Mouse (Mus musculus): ENCODE results near the gene Ifitm6.
"Not testable (repeated sequence)": the region's sequence is repeated elsewhere in the genome, so short reads cannot be mapped to it uniquely, and the experiment has no call there.

Ifitm6 gene

DNA sequence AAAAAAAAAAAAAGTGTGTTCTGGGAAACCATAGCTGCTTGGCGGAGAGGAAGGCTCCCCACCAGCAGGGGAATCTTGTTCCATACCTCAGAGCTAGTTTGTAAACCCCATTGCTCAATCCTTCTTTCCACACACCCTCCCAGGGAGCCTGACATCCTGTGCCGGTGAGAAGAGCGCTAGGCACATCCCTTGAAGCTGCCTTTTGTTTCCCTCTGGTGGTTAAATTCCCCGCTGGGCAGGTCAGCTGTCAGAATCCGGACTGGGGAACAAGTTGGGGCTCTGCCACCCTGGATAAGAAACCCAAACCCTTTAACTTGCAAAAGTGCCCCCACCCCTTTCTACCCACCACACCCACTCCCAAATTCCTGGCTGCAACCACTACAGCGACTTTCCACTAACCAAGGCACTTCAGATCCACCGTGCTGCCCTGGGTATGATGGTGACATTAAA is 9.4 kb downstream of the Ifitm6 start:
- DNase-seq, result peak; percentile 3

DNA sequence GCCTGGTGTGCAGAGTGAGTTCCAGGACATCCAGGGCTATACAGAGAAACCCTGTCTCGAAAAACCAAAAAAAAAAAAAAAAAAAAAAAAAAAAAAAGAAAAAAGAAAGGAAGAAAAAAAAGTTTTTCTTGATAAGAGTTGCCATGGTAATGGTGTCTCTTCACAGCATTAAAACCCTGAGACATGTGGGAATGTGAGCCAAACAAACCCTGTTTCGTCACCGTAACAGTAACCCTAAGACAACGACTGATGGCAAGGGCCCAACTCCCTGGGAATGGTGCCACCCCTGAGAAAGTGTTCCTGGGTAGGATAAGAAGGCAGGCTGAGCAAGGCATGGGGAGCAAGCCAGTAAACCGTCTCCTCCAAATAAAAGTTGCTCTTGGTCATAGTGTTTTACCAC is 10.8 kb downstream of the Ifitm6 start:
- DNase-seq, result no peak

DNA sequence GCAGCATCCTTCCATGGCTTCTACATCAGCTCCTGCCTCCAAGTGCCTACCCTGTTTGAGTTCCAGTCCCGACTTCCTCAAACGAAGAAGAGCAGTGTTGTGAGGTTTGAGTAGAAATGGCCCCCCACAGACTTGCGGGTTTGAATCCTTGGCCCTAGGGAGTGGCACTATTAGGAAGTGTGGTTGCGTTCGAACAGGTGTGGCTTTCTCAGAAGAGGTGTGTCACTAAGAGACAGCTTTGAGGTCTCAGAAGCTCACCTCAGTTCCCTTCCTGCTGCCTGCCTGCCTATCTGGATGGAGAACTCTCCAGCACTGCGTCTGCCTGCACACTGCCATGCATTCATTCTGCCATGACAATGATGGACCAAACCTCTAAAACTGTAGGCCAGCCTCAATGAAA is 11.3 kb downstream of the Ifitm6 start:
- DNase-seq, result no peak

DNA sequence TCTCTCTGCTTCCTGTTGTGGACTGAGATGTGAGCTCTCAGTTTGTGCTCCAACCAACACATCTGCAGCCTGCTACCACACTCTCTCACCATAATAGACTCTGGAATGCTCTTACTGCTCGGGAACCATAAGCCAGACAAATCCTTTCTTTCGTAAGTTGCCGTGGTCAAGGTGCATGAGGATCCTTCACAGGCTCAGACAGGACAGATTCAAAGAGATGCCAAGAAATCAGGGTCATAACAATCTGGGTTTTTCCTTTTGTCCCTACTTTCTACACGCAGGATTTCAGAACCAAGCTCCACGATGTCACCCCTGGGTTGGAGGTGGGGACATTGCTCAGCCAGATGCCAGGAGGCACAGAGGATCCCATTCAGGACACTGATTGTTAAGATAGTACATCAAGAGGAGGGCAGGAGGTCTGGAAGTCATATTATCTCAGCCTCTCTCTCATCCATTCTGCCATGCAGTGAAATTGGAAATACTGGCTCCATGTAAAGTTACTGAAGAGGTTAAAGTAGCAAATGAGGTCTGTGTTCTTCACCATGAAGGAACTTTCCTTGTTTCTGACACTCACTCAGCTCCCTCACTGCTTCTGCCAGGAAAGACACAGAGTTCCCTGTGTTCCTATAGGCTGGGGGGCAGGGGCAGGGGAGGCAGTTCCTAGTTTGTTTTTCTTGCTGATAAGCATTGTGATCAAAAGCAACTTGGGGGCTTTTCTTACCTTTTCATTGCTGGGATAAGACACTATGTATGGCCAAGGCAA is 14.3 kb downstream of the Ifitm6 start:
- no peak for DNase-seq

DNA sequence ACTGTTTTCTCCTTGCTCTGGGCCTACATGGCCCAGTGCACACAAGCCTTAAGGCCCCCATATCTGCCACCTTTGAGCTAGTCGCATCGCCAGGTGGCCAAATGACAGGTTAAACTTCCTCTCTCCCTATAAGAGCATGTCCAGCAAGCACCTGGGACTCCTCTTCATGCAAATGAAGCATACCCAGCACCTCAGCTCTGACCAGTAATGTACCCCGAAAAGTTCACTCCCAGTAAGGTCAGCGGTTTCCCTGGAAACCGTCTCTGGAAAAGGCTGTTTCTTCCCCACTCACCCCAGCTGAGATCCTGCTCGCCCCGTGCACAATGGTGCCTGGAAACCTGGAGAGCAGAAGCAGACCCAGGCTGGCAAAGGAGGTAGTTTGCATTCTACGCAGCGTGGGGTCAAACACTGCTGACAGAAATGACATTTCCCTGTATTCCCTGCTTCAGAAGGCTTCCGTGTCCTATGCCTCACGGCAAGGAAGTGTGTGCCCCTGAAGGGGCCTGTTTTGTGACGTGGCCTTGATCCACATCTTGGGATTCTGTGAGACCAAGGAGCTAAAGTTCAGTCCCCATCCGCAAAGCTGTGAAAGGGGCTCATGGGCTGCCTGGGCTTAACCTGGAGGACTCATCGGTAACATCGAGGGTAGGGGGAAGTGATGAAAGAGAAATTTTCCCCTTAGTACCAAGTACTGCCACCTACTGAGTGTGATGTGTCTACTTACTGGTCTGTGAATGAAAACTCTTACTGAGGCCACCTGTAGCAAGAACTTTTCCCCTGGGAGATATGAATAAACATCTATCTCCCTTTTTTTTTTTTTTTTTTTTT is 16.6 kb downstream of the Ifitm6 start:
- DNase-seq, result no peak

DNA sequence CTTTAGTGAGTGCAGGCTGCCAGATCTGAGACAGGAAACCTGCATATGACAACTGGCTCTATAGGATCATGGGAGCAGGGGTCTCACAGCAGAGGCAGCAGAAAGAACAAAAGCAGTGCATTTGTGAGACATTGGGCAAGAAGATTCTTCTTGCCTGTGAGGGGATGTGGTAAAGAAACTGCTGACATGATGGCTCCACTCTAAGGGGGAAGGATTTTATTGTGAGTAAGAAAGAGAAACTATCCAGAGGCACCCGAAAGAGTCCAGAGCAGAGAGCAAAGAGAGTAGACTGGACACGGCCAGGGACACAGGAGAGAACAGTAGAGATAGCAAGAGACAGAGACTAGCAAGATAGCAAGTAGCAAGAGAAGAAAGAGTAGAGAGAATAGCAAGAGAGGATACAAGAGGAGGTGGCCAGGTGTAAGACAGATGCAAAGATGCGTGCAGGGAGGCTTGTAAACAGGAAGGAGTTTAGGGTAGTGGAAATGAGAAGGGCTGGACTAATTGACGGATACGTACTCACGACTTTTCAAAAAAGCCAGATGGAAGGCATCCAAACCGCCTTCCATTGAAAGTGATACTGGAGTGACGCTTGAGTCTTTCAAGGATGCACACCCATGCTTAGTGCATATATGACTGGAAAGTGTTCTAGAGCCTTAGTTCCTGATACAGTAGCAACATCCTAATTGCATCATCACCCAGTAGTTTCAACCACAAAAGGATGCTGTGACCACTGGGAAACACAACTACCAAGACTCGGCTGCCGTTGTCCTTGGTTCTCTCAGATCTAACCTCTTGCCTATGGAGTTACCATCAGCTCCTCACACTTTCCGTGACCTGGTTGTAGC is 18.6 kb downstream of the Ifitm6 start:
- DNase-seq, result no peak

DNA sequence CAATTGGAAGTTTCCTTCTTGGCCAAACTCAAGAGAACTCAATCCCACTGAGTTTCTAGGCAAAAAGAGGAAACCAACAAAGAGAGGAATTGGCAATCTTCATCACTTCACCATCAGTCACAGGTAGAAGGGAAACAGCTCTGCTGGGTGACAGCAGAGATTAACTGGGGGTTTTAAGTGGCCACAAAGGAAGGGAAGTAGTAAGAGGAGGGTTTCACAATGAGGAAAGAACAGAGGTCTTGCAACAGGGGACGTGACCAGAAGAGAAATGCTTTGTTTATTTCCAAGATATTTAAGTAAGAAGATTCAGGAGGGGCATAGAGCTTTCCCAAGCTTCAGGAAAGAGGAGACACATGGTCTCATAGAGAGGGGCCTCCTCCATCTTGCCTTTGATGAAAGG is 19.9 kb downstream of the Ifitm6 start:
- no peak for DNase-seq

DNA sequence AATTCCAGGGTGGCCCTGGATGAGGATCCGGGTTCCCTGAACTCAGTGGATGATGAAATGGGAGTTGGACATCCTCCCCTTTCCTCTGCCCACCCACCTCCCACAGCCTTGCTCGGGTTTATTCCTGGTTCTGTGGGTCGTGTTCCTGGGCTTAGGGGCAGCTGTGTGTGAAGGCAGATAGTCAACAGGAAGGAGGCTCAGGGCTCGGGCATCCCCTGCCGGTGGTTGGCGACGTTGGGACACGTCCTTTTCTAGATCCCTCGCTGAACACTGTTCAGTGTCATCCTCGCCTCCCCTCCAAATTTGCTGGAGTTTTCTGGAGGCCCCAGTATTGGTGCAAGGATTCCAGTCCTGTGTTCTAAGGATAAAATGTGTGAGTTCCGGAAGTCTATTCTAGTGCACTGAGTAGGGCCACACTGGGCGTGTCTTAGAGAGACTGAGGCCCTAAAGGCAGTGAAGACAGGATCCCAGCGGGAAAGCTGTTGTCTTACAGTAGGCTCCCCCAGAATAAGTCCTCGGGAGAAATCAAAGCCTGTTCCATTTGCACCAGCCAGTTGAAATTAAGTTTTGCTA is 26.5 kb downstream of the Ifitm6 start:
- DNase-seq, result no peak

DNA sequence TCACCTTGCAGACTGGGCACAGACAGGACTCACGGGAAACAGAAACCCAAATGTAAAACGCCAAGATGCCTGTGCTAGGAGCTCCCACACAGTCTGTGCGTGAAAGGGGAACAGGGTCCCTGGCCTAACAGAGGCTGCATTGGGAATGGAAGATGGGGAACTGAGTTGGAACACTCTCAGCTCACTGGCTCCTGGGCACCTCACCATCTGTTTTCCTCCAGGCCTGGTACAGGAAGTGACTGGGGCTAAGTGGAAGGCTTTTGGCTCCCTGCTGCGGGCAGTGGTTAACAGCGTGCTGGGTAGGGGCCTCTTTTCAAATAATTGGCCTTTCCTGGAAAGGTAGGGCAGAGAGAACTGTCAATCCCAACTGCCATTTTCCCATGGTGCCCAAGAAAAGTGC is 27.1 kb downstream of the Ifitm6 start:
- DNase-seq, result no peak

DNA sequence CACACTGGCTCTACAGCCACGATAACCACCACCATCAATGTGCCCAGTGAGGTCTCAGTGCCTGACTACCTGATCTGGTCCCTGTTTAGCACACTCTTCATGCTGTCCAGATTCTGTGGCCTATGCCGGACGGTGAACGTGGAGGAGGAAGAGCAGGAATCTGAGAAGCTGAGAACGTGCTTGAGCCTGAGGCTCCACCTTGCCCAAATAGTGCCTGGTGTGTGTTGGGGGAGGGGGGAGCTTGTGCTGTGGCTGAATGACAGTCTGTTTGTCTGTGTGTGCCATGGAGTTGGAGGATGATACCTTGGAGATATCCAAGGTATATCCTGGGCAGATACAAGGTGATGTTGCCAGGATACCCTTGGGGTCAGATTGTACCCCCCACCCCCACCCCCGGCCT is 27.5 kb downstream of the Ifitm6 start:
- no peak for DNase-seq

DNA sequence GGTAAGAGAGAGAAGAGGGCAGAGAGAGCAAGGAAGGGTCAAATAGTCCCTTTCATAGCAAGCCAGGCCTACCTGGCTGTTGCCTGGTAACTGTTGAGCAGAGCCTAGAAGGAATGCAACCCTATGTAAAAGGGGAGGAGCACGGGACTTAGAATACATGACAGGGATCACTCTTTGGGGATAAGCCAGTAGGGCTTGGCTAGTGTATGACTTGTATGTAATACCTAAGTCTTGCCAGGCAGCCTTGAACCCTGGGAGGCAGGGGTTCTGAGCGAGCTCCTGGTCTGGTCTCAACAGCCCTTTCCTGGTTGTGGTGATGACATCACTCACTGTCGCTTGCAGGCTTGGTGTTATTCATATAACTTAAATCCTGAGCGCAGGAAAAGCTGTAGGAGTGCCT is 28.7 kb downstream of the Ifitm6 start:
- no peak for DNase-seq

DNA sequence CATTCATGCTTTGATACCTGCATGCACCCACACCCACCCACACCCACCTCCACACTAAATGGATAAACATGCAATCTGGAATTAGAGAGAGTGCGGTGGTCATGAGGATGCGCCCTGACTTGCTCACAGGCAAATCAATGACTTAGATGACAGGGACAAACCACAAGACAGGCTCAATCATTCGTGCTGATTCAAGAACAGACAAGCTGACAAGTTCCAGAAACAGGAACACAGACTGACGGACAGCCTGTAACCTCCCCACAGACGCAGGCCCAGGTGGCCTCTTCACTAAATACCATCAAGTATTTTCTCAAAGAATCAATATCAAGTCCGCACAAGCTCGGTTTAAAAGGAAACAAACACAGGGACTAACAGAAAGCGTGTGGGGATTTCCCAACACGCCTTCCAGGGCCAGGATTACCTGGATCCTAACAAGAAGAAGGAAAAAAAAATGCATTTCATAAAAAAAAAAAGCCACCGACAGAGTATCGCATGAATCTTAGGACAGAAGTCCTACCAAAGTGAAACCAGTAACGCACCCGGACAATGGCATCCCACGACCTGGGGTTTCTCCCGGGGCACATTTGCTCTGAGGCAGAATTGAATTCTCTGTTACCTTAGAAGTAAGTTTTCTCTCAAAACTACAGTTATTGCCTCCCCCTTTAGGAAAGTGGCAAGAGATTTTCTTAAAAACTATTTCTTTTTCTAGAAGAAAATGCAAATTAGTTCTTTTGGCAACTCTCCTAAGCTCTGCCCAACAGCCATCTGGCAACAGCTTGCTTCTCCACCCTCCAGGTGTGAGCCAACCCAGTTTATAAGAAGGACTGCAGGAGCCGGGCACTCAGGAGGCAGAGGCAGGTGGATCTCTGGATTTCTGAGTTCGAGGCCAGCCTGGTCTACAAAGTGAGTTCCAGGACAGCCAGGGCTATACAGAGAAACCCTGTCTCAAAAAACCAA is 30.3 kb downstream of the Ifitm6 start:
- no peak for DNase-seq

DNA sequence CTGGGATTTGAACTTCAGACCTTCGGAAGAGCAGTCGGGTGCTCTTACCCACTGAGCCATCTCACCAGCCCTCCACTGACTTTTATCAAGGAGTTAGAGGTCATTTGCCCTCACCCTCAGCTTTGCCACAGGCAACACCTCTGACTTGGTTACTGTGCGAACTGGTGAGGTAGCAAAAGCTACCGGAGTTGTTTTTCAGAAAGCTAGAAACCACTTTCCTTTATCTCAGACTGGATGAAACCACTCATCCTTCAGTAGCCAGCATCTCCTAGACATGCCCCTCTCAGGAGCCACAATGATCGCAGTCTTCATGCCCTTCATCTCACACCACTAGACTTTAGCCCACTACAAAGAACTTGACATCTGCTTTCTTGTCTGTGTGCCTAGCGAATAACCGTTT is 34.8 kb downstream of the Ifitm6 start:
- no peak for DNase-seq

DNA sequence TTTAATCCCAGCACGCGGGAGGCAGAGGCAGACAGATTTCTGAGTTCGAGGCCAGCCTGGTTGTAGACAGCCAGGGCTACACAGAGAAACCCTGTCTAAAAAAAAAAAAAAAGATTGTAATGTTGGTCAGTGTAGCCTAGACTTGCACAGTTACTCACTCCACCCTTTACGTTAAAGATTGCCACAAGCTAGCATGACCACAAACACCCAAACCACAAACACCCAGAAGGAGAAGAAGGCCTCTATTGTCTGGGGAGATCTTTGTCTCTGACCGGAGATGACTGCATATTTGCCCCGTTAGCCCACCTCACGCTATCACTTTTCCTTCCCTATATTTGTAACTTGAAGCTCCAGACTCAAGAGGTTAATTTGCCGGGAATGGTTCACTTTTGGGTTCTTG is 36.0 kb downstream of the Ifitm6 start:
- DNase-seq, result no peak

DNA sequence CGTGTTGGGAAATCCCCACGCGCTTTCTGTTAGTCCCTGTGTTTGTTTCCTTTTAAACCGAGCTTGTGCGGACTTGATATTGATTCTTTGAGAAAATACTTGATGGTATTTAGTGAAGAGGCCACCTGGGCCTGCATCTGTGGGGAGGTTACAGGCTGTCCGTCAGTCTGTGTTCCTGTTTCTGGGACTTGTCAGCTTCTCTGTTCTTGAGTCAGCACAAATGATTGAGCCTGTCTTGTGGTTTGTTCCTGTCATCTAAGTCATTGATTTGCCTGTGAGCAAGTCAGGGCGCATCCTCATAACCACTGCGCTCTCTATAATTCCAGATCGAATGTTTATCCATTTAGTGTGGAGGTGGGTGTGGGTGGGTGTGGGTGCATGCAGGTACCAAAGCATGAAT is 41.0 kb downstream of the Ifitm6 start:
- DNase-seq, result not testable (repeated sequence)

DNA sequence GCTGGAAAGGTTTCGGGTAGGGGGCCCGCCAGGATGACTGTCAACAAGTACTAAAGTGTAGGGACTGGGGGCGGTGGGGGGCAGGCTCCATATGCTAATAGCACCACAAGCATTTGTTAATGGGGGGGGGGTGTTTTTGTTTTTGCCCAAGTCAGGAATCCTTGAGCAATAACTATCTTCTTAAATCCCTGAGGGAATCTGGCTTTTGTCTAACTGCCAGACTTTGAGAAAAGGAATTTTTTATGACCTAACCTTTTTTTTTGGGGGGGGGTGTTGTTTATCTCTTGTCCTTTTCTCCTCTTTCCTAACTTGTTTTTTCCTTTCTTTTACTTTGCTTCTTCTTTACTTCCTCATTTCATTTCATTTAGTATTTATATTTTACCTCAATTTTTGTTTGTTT is 42.3 kb downstream of the Ifitm6 start:
- DNase-seq, result no peak

DNA sequence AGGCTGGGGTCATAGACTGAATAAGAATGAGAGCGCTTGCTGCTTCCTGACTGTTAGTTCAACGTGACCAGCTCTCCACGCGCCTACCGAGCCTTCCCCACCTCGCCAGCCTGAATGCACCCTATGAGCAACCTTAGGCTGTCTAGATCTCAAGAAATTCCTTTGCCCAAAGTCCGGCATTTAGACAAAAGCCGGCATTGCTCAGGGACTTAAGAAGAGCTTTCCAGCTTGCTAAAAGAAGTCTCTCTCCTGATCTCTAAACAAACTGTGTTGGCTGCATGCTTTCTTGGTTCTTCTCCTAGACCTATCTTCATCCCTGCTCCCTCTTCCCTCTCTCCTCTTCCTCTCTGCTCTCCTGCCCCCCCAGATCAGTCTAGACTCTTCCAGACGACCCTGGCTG is 42.8 kb downstream of the Ifitm6 start:
- DNase-seq, result no peak

DNA sequence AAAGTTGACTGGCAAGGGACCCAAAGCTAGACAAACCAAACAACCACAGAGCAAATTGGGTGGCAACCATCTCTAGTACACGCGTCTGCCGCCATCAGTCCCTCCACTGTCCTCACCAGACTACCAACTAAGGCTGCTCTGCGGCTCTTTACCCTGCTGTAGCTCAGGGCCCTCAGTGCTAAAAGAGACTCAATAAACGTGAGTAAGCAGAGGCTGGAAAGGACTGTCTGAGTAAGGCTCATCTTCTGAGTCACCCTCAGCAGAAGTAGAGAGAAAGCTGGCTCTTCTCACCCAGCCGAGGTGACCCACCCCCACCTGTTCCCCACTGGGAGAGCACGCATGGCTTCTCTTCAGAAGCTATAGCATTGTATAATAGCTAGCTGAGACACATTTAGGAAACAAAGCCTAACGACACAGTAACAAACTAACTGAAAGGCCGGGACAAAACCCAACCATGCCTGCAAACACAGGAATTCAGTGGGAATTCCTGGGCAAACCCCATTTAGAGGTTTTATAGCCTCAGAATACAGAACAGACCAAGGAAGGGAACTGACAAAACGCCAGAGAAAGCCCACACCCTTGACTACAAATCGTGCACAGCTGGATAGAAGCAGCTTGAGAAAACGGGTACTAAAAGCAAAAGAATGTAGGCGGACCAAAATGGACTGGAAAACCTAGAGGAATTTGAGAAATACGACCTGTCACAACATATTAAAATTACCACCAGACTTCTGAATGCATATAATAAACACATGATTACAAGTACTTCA is 44.1 kb downstream of the Ifitm6 start:
- DNase-seq, result no peak

DNA sequence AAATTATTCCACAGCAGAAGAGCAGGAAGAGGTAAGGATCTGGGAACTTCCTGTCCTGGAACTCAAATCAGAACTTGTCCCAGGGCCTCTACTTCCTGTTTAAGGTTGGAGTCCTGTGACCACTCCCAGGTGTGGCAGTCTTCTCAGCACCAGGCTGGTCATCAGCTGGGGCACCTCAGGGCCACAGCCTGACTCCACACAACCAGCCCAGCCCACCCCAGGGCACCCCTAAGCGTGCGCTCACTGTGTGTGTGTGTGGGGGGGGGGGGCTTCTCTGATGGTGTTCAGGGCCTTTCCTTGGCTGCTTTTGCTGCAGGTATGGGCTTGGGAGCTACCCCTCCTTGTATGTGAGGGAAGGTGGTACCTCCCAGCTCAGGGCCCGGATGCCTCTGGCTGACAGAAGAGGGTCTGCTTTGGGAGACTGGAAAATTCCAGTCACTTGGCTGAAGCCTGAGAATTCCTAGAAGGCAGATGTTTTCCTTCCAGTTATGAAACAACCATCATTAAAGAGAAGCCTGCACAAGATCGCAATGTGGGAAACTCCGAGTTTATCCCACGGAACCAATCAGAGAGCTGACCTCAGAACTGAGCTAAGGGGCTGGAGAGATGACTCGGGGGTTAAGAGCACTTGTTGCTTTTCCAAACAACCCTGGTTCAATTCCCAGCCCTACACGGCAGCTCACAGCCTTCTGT is 46.1 kb downstream of the Ifitm6 start:
- no peak for DNase-seq

DNA sequence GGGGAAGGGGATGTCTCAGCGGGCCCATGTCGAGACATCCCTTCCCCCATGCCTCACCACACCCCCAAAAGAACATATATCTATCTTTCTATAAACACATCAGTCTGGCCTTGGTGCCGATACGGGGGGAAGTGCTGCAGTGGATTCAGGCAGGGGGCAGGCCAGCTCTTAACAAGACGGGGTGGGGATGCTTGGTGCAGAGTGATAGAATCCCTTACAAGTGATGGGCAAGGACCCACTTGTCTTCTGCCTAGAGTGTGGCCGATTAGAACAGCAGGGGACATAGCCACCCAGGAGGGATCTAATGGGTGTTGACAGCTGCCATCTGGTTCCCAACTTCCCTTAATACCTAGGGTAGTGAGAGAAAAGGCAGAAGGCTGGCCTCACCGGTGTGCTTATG is 46.8 kb downstream of the Ifitm6 start:
- no peak for DNase-seq
